Comparison of ENCODE assay signal across 8 mouse cellular contexts in the genomic region with DNA sequence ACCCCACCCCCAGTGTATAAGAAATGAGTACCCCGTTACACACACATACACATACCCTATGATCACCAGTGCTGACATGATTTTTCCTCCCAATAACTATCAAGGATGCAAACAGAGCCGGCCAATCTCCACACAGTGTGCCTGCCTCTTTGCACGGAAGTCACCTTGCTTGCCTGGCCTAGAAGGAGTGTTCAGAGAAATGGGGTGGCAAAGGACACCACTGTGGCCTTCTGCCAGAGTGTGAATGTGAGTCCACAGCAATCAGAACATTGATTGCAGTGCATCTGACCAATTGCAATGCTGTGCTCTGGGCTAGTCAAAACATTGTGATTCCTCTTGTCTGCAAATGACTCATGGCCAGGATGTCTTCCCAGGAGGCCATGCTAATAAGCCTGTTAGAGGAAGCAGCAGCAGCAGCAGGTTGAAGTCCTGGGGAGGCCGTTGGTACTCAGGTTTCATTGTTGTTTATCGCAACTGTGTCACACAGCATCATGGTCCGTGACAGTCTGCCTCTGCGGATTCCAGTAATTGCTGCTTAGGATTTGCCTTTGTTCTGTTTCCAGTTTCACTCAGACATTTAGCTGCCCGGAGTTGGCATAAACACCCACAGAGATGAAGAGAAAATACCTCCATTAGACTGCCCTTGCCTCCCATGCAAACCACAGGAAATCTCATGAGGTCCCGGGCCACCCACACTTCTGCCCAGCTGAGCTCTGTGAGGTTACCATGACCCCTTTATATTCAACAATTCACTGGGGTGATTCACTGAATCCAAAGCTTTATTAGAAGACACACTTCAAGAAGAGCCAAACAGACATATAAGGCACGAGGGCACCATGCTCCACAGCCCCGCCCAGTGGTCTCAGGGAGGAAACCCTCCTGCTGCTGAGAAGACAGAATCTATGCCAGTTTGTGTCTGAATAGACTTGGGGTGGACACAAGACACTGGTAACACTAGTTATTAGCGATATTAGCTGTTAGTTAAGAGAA. TPM values are rescaled to one million over a fixed set of nuclear protein-coding genes. Genes with fewer than 3 reads are reported as not detected.
DNase-seq lines count a peak whose midpoint lies in the region; ATAC-seq and TF ChIP-seq lines count a peak whose summit lies in the region.

No protein-coding gene starts in this region.

- peak; percentile 20; the same call in 1 of the 2 replicates for TF ChIP-seq CTCF in heart, adult 2 months (IDR thresholded peaks at IDR 0.05)
- peak; percentile 47 for TF ChIP-seq CTCF in midbrain, postnatal 0 days (IDR thresholded peaks at IDR 0.05)

- no peaks in the 10 kb centered on the region for H3K9me3 ChIP-seq in midbrain, postnatal 0 days (ENCODE audit: low read length)

- no peaks in the 10 kb centered on the region for H3K79me2 ChIP-seq in heart, adult 2 months (replicated peaks; ENCODE audit: control insufficient read depth, insufficient read depth, low read length)

- WGBS in heart, adult 2 months: 70% methylated on average over 12 of the region's 12 CpGs
- WGBS in midbrain, postnatal 0 days: 39% methylated on average over 12 of the region's 12 CpGs

- no peak for TF ChIP-seq POLR2A in heart, adult 2 months (IDR thresholded peaks at IDR 0.05; ENCODE audit: insufficient read depth, low read depth, low read length)

- ATAC-seq in midbrain, postnatal 0 days (ENCODE audit: low FRiP score): peak; percentile 36; the same call in 1 of the 2 replicates

- peaks cover under 1% of the 10 kb centered on the region; the same call in 1 of the 2 replicates for H3K4me1 ChIP-seq in heart, adult 2 months (ENCODE audit: control insufficient read depth, insufficient read depth, low read length)
- peaks cover 5% of the 10 kb centered on the region; the same call in 1 of the 2 replicates for H3K4me1 ChIP-seq in midbrain, postnatal 0 days (ENCODE audit: insufficient read depth, low read length)

- TF ChIP-seq EP300 in heart, adult 2 months (IDR thresholded peaks at IDR 0.05; ENCODE audit: insufficient read depth, low read depth, low read length): no peak

- intact Hi-C loops in heart, adult 2 months (cut with DNase I): no loop called here
- intact Hi-C loops in heart, postnatal 10 days (cut with DNase I): no loop called here
- intact Hi-C loops in left cerebral cortex, postnatal 4 days (cut with DNase I): no loop called here

- H3K27me3 ChIP-seq in heart, adult 2 months (ENCODE audit: control insufficient read depth, insufficient read depth, low read length): no peaks in the 10 kb centered on the region
- no peaks in the 10 kb centered on the region for H3K27me3 ChIP-seq in midbrain, postnatal 0 days (ENCODE audit: insufficient read depth, low read length)

- H3K4me2 ChIP-seq in midbrain, postnatal 0 days (ENCODE audit: low read depth, low read length, poor library complexity, severe bottlenecking): no peak overlapping the region

- no peaks in the 10 kb centered on the region for H3K36me3 ChIP-seq in heart, adult 2 months (ENCODE audit: control insufficient read depth, insufficient read depth, low read length)
- no peaks in the 10 kb centered on the region for H3K36me3 ChIP-seq in midbrain, postnatal 0 days (ENCODE audit: insufficient read depth, low read length)

- H3K4me3 ChIP-seq in heart, adult 2 months: no peak overlapping the region
- no peak overlapping the region for H3K4me3 ChIP-seq in midbrain, postnatal 0 days (ENCODE audit: low read depth, low read length)

- H3K9ac ChIP-seq in heart, adult 2 months (ENCODE audit: low read depth, low read length): no peak overlapping the region
- H3K9ac ChIP-seq in midbrain, postnatal 0 days (replicated peaks; ENCODE audit: low read length, poor library complexity, severe bottlenecking): no peak overlapping the region

- H3K27ac ChIP-seq in heart, adult 2 months: no peak overlapping the region
- H3K27ac ChIP-seq in midbrain, postnatal 0 days (ENCODE audit: low read depth, low read length): no peak overlapping the region

- no peak for DNase-seq in heart, adult 2 months
- DNase-seq in heart, postnatal 10 days: no peak
- peak; percentile 61 for DNase-seq in MN1 (ENCODE audit: low spot score)
- peak; percentile 21 for DNase-seq in forelimb bud, embryonic 11.5 days (ENCODE audit: low read depth, low spot score)
- peak; percentile 44 for DNase-seq in midbrain, postnatal 0 days (ENCODE audit: low spot score)
- DNase-seq in urinary bladder, adult 18-20 months (ENCODE audit: low spot score in 2 of 2): no peak
- DNase-seq in gastrocnemius, adult 8-10 months (ENCODE audit: low spot score in 2 of 2): no peak
- DNase-seq in left cerebral cortex, postnatal 4 days: no peak

RNA-seq across cellular contexts. Expression of gene Lrrc8c, which starts 18.8 kb away (rescaled TPM):
- 10 to 100 TPM; 19.7 to 35.5 TPM for total RNA-seq in heart, adult 2 months (2021)
- polyA plus RNA-seq in heart, adult 2 months (2012; rRNA removed): 23.5 and 37.5 TPM in 2 replicates
- 10 to 100 TPM; 55.5 to 58.8 TPM for total RNA-seq in heart, postnatal 10 days (2021)
- 11.4 and 11.6 TPM in 2 replicates for total RNA-seq in midbrain, postnatal 0 days (2014; rRNA removed)
- polyA plus RNA-seq in midbrain, postnatal 0 days (2015; fragmentation: Nextera tagmentation; extraction: Ambion mirVana): 10.8 and 14.7 TPM in 2 replicates
- 1 to 10 TPM; 4.7 to 8.1 (median 5.5) TPM for total RNA-seq in gastrocnemius, adult 8-10 months (2022)
- total RNA-seq in left cerebral cortex, postnatal 4 days (2021): 10 to 100 TPM; 24.3 to 27.2 TPM

Comparison
In these comparisons a context has a peak if more than half of its experiments do, and no peak if none do; other contexts are left out.
1. DNase-seq: peak in MN1 (single experiment), forelimb bud, embryonic 11.5 days (single experiment) and midbrain, postnatal 0 days (single experiment); none in heart, adult 2 months (0 of 2), heart, postnatal 10 days (0 of 2), urinary bladder, adult 18-20 months (0 of 2), gastrocnemius, adult 8-10 months (0 of 2) and left cerebral cortex, postnatal 4 days (single experiment).